Mouse (Mus musculus) kidney, adult 9 months (tissue): ENCODE results near the gene Reep3.
"Not testable (repeated sequence)": the region's sequence is repeated elsewhere in the genome, so short reads cannot be mapped to it uniquely, and the experiment has no call there.

Experiments
- DNase-seq: peaks from one replicate; pipeline ENCODE4 v3.0.0; 2022

The Reep3 gene

GRCm38 (mm10) chr10:67004527-67005042 lies 92.2 kb downstream of the Reep3 start:
- peak; percentile 51 for DNase-seq

- DNase-seq: peak; percentile 89
Measured at GRCm38 (mm10) chr10:67003743-67004526, 92.8 kb downstream of the Reep3 start.

GRCm38 (mm10) chr10:67003009-67003742 lies 93.6 kb downstream of the Reep3 start:
- peak; percentile 47 for DNase-seq

GRCm38 (mm10) chr10:67002207-67003008 lies 94.3 kb downstream of the Reep3 start:
- peak; percentile 82 for DNase-seq

- not testable (repeated sequence) for DNase-seq
Measured at GRCm38 (mm10) chr10:67000958-67001615, 95.7 kb downstream of the Reep3 start.

- DNase-seq: no peak
Measured at GRCm38 (mm10) chr10:67000136-67000535, 96.6 kb downstream of the Reep3 start.

GRCm38 (mm10) chr10:66998770-66999169 lies 98.0 kb downstream of the Reep3 start:
- no peak for DNase-seq

- no peak for DNase-seq
Measured at GRCm38 (mm10) chr10:66995181-66995580, 101.6 kb downstream of the Reep3 start.

- no peak for DNase-seq
Measured at GRCm38 (mm10) chr10:66994469-66994868, 102.3 kb downstream of the Reep3 start.

GRCm38 (mm10) chr10:66992591-66992990 lies 104.2 kb downstream of the Reep3 start:
- DNase-seq: no peak

- DNase-seq: no peak
Measured at GRCm38 (mm10) chr10:66990506-66990905, 106.2 kb downstream of the Reep3 start.

- DNase-seq: no peak
Measured at GRCm38 (mm10) chr10:66983043-66983442, 113.7 kb downstream of the Reep3 start.

- DNase-seq: no peak
Measured at GRCm38 (mm10) chr10:66978215-66978614, 118.5 kb downstream of the Reep3 start.

GRCm38 (mm10) chr10:66977093-66977492 lies 119.7 kb downstream of the Reep3 start:
- no peak for DNase-seq

GRCm38 (mm10) chr10:66975451-66975850 lies 121.3 kb downstream of the Reep3 start:
- peak; percentile 73 for DNase-seq

GRCm38 (mm10) chr10:66974417-66974816 lies 122.3 kb downstream of the Reep3 start:
- DNase-seq: no peak

GRCm38 (mm10) chr10:66973866-66974265 lies 122.9 kb downstream of the Reep3 start:
- no peak for DNase-seq

GRCm38 (mm10) chr10:66973274-66973673 lies 123.5 kb downstream of the Reep3 start:
- DNase-seq: no peak

GRCm38 (mm10) chr10:66970336-66971115 lies 126.2 kb downstream of the Reep3 start:
- no peak for DNase-seq

- DNase-seq: no peak
Measured at GRCm38 (mm10) chr10:66969581-66969980, 127.2 kb downstream of the Reep3 start.

GRCm38 (mm10) chr10:66969081-66969480 lies 127.7 kb downstream of the Reep3 start:
- DNase-seq: no peak

- peak; percentile 37 for DNase-seq
Measured at GRCm38 (mm10) chr10:66968541-66968940, 128.2 kb downstream of the Reep3 start.
